Mouse (Mus musculus) adrenal gland, postnatal 0 days (tissue): ENCODE results near the gene Sap30. TPM values are rescaled to one million over a fixed set of nuclear protein-coding genes. Genes with fewer than 3 reads are reported as not detected.

Experiments
- polyA plus RNA-seq: library from polyadenylated mRNA; unstranded; fragments of >200 nt; fragmentation: Nextera tagmentation; extraction: Ambion mirVana; gene quantifications from 2 replicates; pipeline ENCODE4 v1.2.1, GENCODE M21; 2015

Sap30 gene
- 29.9 and 35.6 TPM in 2 replicates for polyA plus RNA-seq

GRCm38 (mm10) chr8:57487441-57488155, at the start of gene Sap30:
Sap30 (minus strand) TSS chr8:57487860.

GRCm38 (mm10) chr8:57511316-57512118, 23.9 kb upstream of the Sap30 start, which contains the start of gene Hmgb2:
Hmgb2 (plus strand) TSS chr8:57511907.

GRCm38 (mm10) chr8:57455765-57456164, 31.9 kb downstream of the Sap30 start, which contains the start of gene Scrg1:
Scrg1 (plus strand) TSS chr8:57455923.

Other genes starting within 250 kb of the Sap30 start
- gene Hand2, start 166.9 kb downstream of the Sap30 start, polyA plus RNA-seq, result 15.8 and 23.8 TPM in 2 replicates
- gene Scrg1, start 31.9 kb downstream of the Sap30 start, polyA plus RNA-seq, result 9.5 and 14.4 TPM in 2 replicates
- gene Hmgb2, start 24.0 kb upstream of the Sap30 start, polyA plus RNA-seq, result 244 TPM in 2 replicates
- gene Galnt7, start 165.2 kb upstream of the Sap30 start, polyA plus RNA-seq, result 6.2 and 12.3 TPM in 2 replicates